Mouse (Mus musculus): ENCODE results near the gene Tbc1d4. TPM values are rescaled to one million over a fixed set of nuclear protein-coding genes. Genes with fewer than 3 reads are reported as not detected.

The Tbc1d4 gene
- 9.4 and 11.1 TPM in 2 replicates for polyA plus RNA-seq (2016; fragmentation: Nextera tagmentation; extraction: Ambion mirVana)

DNA sequence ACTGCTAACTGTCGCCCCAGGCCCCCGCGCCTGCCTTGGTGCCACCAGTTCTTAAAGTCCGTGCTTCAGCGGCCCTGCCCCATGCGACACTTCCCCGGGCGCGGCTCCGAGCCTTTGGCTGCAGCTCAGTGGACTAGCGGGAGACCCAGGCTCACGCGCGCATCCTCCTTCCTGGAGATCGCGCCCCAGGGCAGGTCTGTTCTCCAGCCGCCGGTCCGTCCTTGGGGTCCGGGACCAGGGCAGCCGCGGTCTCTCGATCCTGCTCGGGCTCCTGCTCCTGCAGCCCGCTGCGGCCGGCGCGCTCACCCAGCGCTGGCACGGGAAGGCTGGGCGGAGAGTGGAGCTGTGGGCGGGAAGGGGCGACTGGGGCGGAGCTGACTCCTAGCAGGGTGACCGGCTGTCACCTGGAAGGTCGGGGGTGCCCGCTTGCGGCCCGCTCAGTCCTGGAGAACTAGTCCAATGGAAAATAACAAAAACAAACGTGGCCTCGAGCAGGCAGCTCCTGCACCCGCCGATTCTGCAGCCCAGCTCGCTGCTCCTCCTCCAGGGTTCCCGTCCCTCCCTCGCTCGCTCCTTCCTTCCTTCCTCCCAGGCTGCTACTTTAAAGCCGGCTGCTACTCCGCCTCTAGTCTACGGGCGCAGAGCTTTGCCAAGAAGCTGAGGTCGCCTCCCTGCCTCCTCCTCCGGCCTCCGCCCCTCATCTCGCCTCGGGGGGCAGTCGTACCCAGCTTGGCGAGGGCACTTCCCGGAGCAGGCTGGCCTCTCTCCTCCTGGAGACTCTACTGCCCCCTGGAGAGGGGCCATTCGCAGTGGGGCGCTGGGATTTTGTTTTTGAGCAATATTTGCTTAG is at the start of gene Tbc1d4:
Gene Tbc1d4, minus strand, starts transcription at position 673 of the 850 bp plus-strand sequence.
- H3K9me3 ChIP-seq, result no peaks in the 10 kb centered on the region
- ATAC-seq (ENCODE audit: insufficient number of reproducible peaks, insufficient read depth, low FRiP score, low TSS enrichment), result peak; percentile 87
- WGBS, result under 1% methylated on average over 62 of the region's 62 CpGs
- no peaks in the 10 kb centered on the region for H3K36me3 ChIP-seq
- H3K27ac ChIP-seq, result peak within 1 kb of the TSS; percentile 48
- peak within 1 kb of the TSS; percentile 72 for H3K9ac ChIP-seq
- H3K27me3 ChIP-seq, result peaks cover 3% of the 10 kb centered on the region; the same call in 1 of the 2 replicates
- peak within 1 kb of the TSS; percentile 75 for H3K4me3 ChIP-seq
- H3K4me1 ChIP-seq, result 0 out of 2 replicates have a peak, but pooled peaks cover 6% of the 10 kb centered on the region
- H3K4me2 ChIP-seq (replicated peaks), result peak within 1 kb of the TSS; percentile 99

DNA sequence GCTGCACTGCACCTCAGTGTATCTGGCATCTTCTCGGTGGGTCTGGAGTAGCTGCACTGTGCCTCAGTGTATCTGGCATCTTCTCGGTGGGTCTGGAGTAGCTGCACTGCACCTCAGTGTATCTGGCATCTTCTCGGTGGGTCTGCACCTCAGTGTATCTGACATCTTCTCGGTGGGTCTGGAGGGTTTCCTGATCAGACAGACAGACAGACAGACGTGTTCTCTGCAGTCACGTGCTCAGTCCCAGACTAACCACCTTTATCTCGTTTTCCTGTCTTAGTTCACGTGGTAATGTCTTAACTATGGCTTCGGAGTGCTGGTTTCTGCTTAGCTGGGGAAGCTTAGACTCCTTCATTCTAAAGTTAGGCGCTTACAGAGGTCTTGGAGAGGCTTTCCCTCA is 47.3 kb upstream of the Tbc1d4 start:
- 86% methylated on average over 10 of the region's 10 CpGs for WGBS
- Histone ChIP-seq H3K4me1 (peaks cover 2% of the 10 kb centered on the region; the same call in 1 of the 2 replicates), H3K27me3 (no peaks in the 10 kb centered on the region), H3K36me3 (0 out of 2 replicates have a peak, but pooled peaks cover 3% of the 10 kb centered on the region), H3K27ac (no peak overlapping the region), H3K9ac (no peak overlapping the region), H3K9me3 (no peaks in the 10 kb centered on the region), H3K4me2 (replicated peaks) (no peak overlapping the region), H3K4me3 (no peak overlapping the region)
- no peak for ATAC-seq (ENCODE audit: insufficient number of reproducible peaks, insufficient read depth, low FRiP score, low TSS enrichment)

DNA sequence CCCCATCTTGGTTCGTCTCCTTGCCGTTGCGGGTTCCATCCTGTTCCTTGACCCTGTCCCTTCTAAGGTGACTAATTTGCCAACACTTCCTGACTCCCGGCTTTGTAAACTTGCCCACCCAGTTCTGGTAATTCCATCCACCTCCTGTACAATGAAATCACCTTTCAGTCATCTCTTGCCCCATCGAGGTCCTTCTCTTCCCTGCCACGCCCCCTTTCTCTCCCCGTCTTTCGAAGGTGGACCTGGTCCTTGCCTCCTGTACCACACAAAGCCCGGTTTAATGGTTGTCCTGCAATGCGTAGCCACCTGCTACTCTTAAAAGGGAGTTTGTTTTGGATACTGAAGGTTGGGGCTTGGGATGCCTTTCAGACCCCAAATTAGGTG is 45.5 kb upstream of the Tbc1d4 start:
- peak overlapping the region; percentile 71 for H3K4me2 ChIP-seq (replicated peaks)
- peak overlapping the region; percentile 86 for H3K4me3 ChIP-seq
- ATAC-seq (ENCODE audit: insufficient number of reproducible peaks, insufficient read depth, low FRiP score, low TSS enrichment), result no peak
- H3K27ac ChIP-seq, result no peak overlapping the region
- no peaks in the 10 kb centered on the region for H3K9me3 ChIP-seq
- H3K9ac ChIP-seq, result peak overlapping the region; percentile 77
- peaks cover 2% of the 10 kb centered on the region; the same call in 1 of the 2 replicates for H3K4me1 ChIP-seq
- no peaks in the 10 kb centered on the region for H3K27me3 ChIP-seq
- 2% methylated on average over 10 of the region's 10 CpGs for WGBS
- no peaks in the 10 kb centered on the region for H3K36me3 ChIP-seq

DNA sequence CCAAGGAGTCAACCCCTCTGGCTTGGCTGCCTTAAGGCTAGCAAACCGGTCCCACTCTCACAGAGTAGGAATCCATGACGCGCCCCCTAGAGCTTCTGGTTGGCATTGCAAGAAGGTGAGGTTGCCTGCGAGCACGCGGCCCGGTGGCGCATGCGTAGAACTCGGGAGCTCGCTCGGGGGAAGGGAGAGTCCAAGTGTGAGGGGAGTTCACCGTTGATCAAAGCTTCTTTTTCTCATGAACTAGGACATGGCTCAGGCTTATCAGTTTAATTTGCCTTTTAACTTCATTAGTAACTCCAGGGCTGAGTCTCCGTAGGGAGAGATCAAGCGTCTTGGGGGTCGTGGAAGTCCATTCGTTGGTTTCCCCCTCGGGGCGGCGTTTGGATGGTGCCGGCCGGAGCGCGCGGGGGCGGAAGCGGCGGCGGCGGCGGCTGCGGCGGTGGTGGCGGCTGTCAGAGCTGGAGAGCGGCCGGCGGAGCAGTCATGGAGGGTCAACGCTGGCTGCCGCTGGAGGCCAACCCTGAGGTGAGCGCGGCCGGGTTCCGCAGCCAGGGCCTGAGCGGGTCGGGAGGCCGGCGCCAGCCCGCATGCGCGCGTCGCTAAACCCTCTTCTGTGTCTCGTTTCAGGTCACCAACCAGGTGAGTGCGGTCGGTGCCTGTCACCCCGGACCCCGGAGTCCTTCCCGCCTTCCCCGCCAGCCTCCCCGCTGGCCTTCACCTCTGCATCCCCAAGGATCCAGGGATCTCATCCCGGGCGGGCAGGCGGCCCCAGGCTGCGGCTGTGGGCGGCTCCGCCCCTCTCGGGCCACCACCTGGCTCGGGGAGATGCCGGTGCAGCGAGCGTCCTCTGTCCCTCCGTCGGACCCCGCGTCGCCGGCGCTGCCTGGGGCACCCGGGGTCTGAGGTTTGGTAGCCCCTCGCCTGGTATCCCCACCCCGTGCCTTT is 44.9 kb upstream of the Tbc1d4 start, which contains the start of gene Uchl3:
Gene Uchl3, plus strand, starts transcription at position 387 of the 945 bp plus-strand sequence.
- ATAC-seq (ENCODE audit: insufficient number of reproducible peaks, insufficient read depth, low FRiP score, low TSS enrichment), result peak; percentile 87
- Histone ChIP-seq H3K9ac (peak within 1 kb of the TSS; percentile 77), H3K27me3 (no peaks in the 10 kb centered on the region), H3K4me2 (replicated peaks) (peak within 1 kb of the TSS; percentile 71), H3K4me3 (peak within 1 kb of the TSS; percentile 86), H3K9me3 (no peaks in the 10 kb centered on the region), H3K36me3 (no peaks in the 10 kb centered on the region), H3K27ac (no peak within 1 kb of the TSS), H3K4me1 (peaks cover 2% of the 10 kb centered on the region; the same call in 1 of the 2 replicates)
- under 1% methylated on average over 78 of the region's 81 CpGs for WGBS

DNA sequence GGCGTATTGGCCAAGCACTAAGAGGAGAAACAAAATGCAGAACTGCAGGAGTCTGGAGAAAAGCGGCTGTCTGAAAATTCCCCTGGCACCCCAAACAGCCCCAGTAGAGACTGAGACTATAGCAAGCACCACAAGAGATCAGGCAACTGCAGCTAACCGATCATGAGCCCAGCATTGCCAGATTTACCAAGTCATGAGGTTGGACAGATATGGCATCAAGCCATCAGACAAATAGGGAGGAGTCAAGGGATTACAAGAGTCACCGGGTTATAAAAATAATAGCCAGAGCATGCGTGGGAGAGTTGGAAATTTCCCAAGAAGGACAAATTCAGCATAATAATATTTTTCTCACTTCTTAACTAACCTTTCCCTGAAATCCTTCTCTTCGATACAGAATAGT is 43.6 kb upstream of the Tbc1d4 start:
- H3K36me3 ChIP-seq, result no peaks in the 10 kb centered on the region
- H3K9me3 ChIP-seq, result no peaks in the 10 kb centered on the region
- no peak overlapping the region for H3K9ac ChIP-seq
- ATAC-seq (ENCODE audit: insufficient number of reproducible peaks, insufficient read depth, low FRiP score, low TSS enrichment), result no peak
- no peaks in the 10 kb centered on the region for H3K27me3 ChIP-seq
- H3K4me2 ChIP-seq (replicated peaks), result no peak overlapping the region
- peaks cover 2% of the 10 kb centered on the region; the same call in 1 of the 2 replicates for H3K4me1 ChIP-seq
- 92% methylated on average over 6 of the region's 6 CpGs for WGBS
- H3K27ac ChIP-seq, result no peak overlapping the region
- H3K4me3 ChIP-seq, result no peak overlapping the region

DNA sequence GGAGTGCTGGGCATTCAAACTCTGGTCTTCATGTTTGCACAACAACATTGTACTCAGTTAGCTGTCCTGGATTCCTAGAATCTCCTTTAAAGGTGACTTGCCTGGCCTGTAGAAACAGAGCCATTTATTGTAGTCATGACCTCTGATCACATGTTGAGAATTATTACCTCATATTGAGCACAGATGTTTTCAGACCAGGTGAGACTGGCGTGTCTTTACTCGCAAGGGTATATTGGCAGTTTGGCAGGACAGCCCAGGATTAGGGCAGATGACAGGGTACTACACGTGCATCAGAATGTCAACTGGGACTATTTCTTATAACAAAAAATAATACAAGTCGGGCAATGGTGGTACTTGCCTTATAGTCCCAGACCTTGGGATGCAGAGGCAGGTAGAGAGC is 41.6 kb upstream of the Tbc1d4 start:
- Histone ChIP-seq H3K9ac (no peak overlapping the region), H3K36me3 (no peaks in the 10 kb centered on the region), H3K4me1 (peaks cover 2% of the 10 kb centered on the region; the same call in 1 of the 2 replicates), H3K27me3 (no peaks in the 10 kb centered on the region), H3K27ac (no peak overlapping the region), H3K9me3 (no peaks in the 10 kb centered on the region), H3K4me3 (no peak overlapping the region), H3K4me2 (replicated peaks) (no peak overlapping the region)
- 83% methylated on average over 4 of the region's 4 CpGs for WGBS
- no peak for ATAC-seq (ENCODE audit: insufficient number of reproducible peaks, insufficient read depth, low FRiP score, low TSS enrichment)

DNA sequence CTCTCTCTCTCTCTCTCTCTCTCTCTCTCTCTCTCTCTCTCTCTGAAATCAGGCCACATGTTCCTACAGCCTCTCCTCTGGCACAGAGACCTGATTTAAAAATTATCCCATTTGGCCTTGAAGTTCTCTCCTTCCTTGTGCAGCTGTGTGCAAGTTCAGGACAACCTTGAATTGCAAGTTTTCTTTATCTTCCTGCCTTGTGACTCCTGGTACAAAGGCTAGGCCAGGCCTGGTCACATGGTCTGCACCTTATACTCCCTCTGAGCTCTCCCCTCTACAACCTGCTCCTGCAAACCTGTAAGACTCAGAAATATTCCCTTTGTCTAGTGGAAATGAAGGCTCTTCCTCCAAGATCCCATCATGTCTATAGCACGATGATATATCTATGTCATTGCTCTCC is 36.0 kb upstream of the Tbc1d4 start:
- 85% methylated on average over 1 of the region's 1 CpGs for WGBS
- no peak for ATAC-seq (ENCODE audit: insufficient number of reproducible peaks, insufficient read depth, low FRiP score, low TSS enrichment)

DNA sequence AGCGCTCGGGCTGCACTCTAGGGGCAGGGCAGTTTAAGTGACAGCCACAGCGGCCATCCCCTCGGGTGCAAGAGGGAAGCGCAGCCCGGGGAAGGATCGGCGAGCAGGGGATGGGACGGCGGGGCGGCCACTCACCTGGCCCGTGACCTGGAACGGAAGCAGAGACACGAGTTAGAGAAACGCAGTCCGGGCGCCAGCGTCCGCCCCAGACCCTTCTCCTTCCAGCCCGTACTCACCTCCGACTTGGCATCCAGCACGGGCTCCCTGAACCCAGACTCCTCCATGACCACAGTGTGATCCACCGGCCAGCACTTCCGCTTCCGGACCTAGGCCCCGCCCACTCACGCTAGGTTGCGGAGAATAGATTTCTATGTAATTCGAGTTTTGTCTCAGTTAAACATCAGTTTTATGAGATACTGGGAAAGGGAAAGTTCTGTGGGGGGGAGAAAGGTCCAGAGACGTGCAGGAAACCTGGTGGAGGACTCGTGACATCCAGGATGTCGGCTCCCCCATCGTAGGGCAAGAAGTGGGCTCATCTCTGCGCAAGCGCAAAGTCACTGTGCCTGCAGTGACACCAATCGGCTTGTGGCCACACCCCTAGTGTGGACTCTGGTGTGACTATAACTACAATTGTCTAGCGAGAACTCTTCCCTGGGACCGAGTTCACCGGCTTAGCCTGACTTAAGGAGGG is 31.3 kb upstream of the Tbc1d4 start, which contains the start of gene Commd6:
Gene Commd6, minus strand, starts transcription at position 534 of the 691 bp plus-strand sequence.
- Histone ChIP-seq H3K4me1 (no peaks in the 10 kb centered on the region), H3K36me3 (0 out of 2 replicates have a peak, but pooled peaks cover 2% of the 10 kb centered on the region), H3K4me2 (replicated peaks) (peak within 1 kb of the TSS; percentile 71), H3K27ac (peak within 1 kb of the TSS; percentile 78), H3K9ac (peak within 1 kb of the TSS; percentile 73), H3K27me3 (no peaks in the 10 kb centered on the region), H3K9me3 (no peaks in the 10 kb centered on the region), H3K4me3 (peak within 1 kb of the TSS; percentile 87)
- under 1% methylated on average over 39 of the region's 39 CpGs for WGBS
- ATAC-seq (ENCODE audit: insufficient number of reproducible peaks, insufficient read depth, low FRiP score, low TSS enrichment), result peak; percentile 98

More for the DNA sequence above, 36.0 kb upstream of the Tbc1d4 start:
- no peak overlapping the region for H3K4me3 ChIP-seq
- H3K4me1 ChIP-seq, result no peaks in the 10 kb centered on the region
- no peaks in the 10 kb centered on the region for H3K36me3 ChIP-seq
- no peak overlapping the region for H3K27ac ChIP-seq
- H3K4me2 ChIP-seq (replicated peaks), result no peak overlapping the region
- H3K27me3 ChIP-seq, result no peaks in the 10 kb centered on the region
- H3K9ac ChIP-seq, result no peak overlapping the region
- no peaks in the 10 kb centered on the region for H3K9me3 ChIP-seq

DNA sequence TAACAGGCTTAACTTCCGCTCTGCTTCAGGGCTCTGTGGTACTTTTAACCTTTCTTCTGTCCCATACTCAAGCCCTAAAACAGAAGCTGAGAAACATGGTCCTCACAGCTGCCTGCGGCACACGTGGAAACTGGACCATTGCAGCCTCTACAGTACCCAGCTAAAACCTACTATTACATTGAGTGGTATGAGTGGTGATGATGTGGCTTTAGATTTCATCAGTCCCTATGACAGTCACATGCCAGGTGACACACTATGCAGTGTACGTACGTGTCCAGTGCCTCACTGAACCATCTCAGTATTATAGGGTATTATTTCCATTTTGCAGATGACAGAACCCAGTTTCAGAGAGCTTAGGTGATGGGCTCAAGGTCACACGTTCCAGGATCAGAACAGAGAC is 28.4 kb upstream of the Tbc1d4 start:
- 90% methylated on average over 6 of the region's 6 CpGs for WGBS
- Histone ChIP-seq H3K9ac (no peak overlapping the region), H3K4me2 (replicated peaks) (no peak overlapping the region), H3K27ac (no peak overlapping the region), H3K9me3 (no peaks in the 10 kb centered on the region), H3K27me3 (no peaks in the 10 kb centered on the region), H3K4me3 (no peak overlapping the region), H3K4me1 (no peaks in the 10 kb centered on the region), H3K36me3 (peaks cover 14% of the 10 kb centered on the region; the same call in 1 of the 2 replicates)
- ATAC-seq (ENCODE audit: insufficient number of reproducible peaks, insufficient read depth, low FRiP score, low TSS enrichment), result no peak

DNA sequence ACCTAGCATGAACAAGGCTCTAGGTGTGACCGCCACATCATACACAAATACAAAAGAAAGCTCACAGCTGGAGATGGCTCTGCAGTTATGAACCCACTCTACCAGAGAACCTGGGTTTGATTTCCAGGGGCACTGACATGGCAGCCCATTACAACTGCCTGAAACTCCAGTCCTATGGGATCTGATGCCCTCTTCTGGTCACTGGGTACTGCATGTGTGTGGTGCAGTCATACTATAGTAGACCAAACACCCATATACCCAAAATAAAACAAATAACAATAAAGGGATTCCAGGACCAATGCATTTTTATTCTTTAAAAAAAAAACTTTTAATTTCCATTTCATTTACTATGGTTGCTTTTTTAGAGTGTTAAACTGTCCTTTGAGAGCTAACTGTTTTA is 26.8 kb upstream of the Tbc1d4 start:
- 86% methylated on average over 1 of the region's 1 CpGs for WGBS

DNA sequence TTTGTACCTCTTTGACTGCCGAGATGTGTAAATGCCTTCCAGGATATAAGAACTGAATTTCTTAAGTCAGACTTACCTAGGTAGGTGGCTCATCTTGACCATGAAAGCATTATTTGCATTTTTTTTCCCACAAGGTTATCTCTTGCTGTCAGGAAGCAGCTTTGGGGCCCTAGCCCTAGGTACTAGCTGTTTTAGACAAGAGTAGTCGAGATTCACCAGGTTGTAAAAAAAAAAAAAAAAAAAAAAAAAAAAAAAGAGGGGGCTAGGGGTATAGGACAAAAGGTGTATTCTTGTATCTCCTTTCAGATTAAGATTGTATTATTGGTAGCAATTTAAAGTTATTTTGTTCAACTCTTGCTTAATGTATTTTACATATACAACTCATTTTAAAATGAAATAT is 21.6 kb upstream of the Tbc1d4 start:
- 88% methylated on average over 2 of the region's 2 CpGs for WGBS
- ATAC-seq (ENCODE audit: insufficient number of reproducible peaks, insufficient read depth, low FRiP score, low TSS enrichment), result no peak

More for the DNA sequence above, 26.8 kb upstream of the Tbc1d4 start:
- Histone ChIP-seq H3K9ac (no peak overlapping the region), H3K27ac (no peak overlapping the region), H3K4me2 (replicated peaks) (no peak overlapping the region), H3K36me3 (peaks cover 21% of the 10 kb centered on the region), H3K4me1 (no peaks in the 10 kb centered on the region), H3K4me3 (no peak overlapping the region), H3K27me3 (no peaks in the 10 kb centered on the region), H3K9me3 (no peaks in the 10 kb centered on the region)
- no peak for ATAC-seq (ENCODE audit: insufficient number of reproducible peaks, insufficient read depth, low FRiP score, low TSS enrichment)

More for the DNA sequence above, 21.6 kb upstream of the Tbc1d4 start:
- Histone ChIP-seq H3K4me1 (no peaks in the 10 kb centered on the region), H3K27me3 (no peaks in the 10 kb centered on the region), H3K36me3 (peaks cover 21% of the 10 kb centered on the region), H3K9ac (no peak overlapping the region), H3K4me3 (no peak overlapping the region), H3K27ac (no peak overlapping the region), H3K9me3 (no peaks in the 10 kb centered on the region), H3K4me2 (replicated peaks) (no peak overlapping the region)
